Mouse (Mus musculus): ENCODE data around the gene Atg4a. TPM values are rescaled to one million over a fixed set of nuclear protein-coding genes. Genes with fewer than 3 reads are reported as not detected.

The Atg4a gene
- total RNA-seq, 1 experiment = 6.5 TPM

- Histone ChIP-seq H3K9me3 (ENCODE audit: control insufficient read depth, insufficient read depth, low read depth, low read length) (no peaks in the 10 kb centered on the region), H3K27ac (ENCODE audit: insufficient read depth, low read depth, low read length, poor library complexity, severe bottlenecking) (no peak overlapping the region), H3K9ac (ENCODE audit: insufficient read depth, low read depth, low read length, poor library complexity, severe bottlenecking) (no peak overlapping the region), H3K4me1 (ENCODE audit: control insufficient read depth in 2 of 2, insufficient read depth in 2 of 2, low read length in 2 of 2, poor library complexity in 1 of 2) (no peaks in the 10 kb centered on the region), H3K4me3 (ENCODE audit: insufficient read depth in 1 of 2, low read depth in 1 of 2, low read length in 2 of 2, poor library complexity in 1 of 2, severe bottlenecking in 1 of 2) (no peak overlapping the region), H3K36me3 (ENCODE audit: control insufficient read depth, insufficient read depth, low read length, poor library complexity, severe bottlenecking) (no peaks in the 10 kb centered on the region)
- no peak for TF ChIP-seq HCFC1 (IDR thresholded peaks at IDR 0.05; ENCODE audit: borderline replicate concordance, insufficient read depth, low read length)
- TF ChIP-seq CHD2 (IDR thresholded peaks at IDR 0.05; ENCODE audit: low read depth, low read length) = no peak
- no peak for TF ChIP-seq ZNF384 (IDR thresholded peaks at IDR 0.05; ENCODE audit: low read depth, low read length)
- TF ChIP-seq MAFK (IDR thresholded peaks at IDR 0.05; ENCODE audit: insufficient read depth, low read depth, low read length) = no peak
- TF ChIP-seq ZC3H11A (IDR thresholded peaks at IDR 0.05; ENCODE audit: borderline replicate concordance, low read depth, low read length) = no peak
- in situ Hi-C loops (cut with MboI; ENCODE audit: low sequenced_read_pairs in 2 of 2, unreplicated experiment in 2 of 2) = no loop called here
- DNase-seq (ENCODE audit: low read depth, low spot score) = no peak
These were observed 23.4 kb upstream of the Atg4a start for GRCm38 (mm10) chrX:140933263-140933662.

DNA sequence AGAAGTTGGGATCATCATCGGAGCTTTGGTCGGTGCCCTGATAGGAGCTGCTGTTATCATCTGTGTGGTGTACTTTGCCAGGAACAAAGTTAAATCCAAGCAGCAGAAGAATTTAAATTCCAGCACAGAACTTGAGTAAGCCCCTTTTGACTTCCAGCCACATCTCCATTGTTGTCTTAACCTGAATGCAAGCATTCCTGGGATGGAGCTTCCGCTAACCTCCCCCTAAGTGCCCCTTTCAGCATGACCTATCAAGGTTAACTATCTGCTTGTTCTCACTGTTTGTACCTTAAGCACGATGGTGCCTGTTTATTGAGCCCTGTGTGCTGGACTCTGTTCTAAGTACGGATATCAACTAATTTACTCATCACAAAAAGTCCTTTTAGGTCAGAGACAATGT, 20.4 kb upstream of the Atg4a start:
- no peak for DNase-seq (ENCODE audit: low read depth, low spot score)

GRCm38 (mm10) chrX:140953618-140954017, 3.1 kb upstream of the Atg4a start:
- Histone ChIP-seq H3K9ac (ENCODE audit: insufficient read depth, low read depth, low read length, poor library complexity, severe bottlenecking) (no peak overlapping the region), H3K36me3 (ENCODE audit: control insufficient read depth, insufficient read depth, low read length, poor library complexity, severe bottlenecking) (no peaks in the 10 kb centered on the region), H3K9me3 (ENCODE audit: control insufficient read depth, insufficient read depth, low read depth, low read length) (no peaks in the 10 kb centered on the region), H3K27ac (ENCODE audit: insufficient read depth, low read depth, low read length, poor library complexity, severe bottlenecking) (no peak overlapping the region), H3K4me1 (ENCODE audit: control insufficient read depth in 2 of 2, insufficient read depth in 2 of 2, low read length in 2 of 2, poor library complexity in 1 of 2) (no peaks in the 10 kb centered on the region; a peak in 1 of 4 replicates), H3K4me3 (ENCODE audit: insufficient read depth in 1 of 2, low read depth in 1 of 2, low read length in 2 of 2, poor library complexity in 1 of 2, severe bottlenecking in 1 of 2) (no peak overlapping the region)
- TF ChIP-seq ZNF384 (IDR thresholded peaks at IDR 0.05; ENCODE audit: low read depth, low read length) = no peak
- in situ Hi-C loops (cut with MboI; ENCODE audit: low sequenced_read_pairs in 2 of 2, unreplicated experiment in 2 of 2) = no loop called here
- no peak for DNase-seq (ENCODE audit: low read depth, low spot score)

More for the DNA sequence above, 20.4 kb upstream of the Atg4a start:
- no peaks in the 10 kb centered on the region for H3K4me1 ChIP-seq (ENCODE audit: control insufficient read depth in 2 of 2, insufficient read depth in 2 of 2, low read length in 2 of 2, poor library complexity in 1 of 2)
- no peak overlapping the region for H3K4me3 ChIP-seq (ENCODE audit: insufficient read depth in 1 of 2, low read depth in 1 of 2, low read length in 2 of 2, poor library complexity in 1 of 2, severe bottlenecking in 1 of 2)
- TF ChIP-seq HCFC1 (IDR thresholded peaks at IDR 0.05; ENCODE audit: borderline replicate concordance, insufficient read depth, low read length) (no peak), MAFK (IDR thresholded peaks at IDR 0.05; ENCODE audit: insufficient read depth, low read depth, low read length) (no peak)
- H3K9ac ChIP-seq (ENCODE audit: insufficient read depth, low read depth, low read length, poor library complexity, severe bottlenecking) = no peak overlapping the region
- no peaks in the 10 kb centered on the region for H3K36me3 ChIP-seq (ENCODE audit: control insufficient read depth, insufficient read depth, low read length, poor library complexity, severe bottlenecking)
- no peak overlapping the region for H3K27ac ChIP-seq (ENCODE audit: insufficient read depth, low read depth, low read length, poor library complexity, severe bottlenecking)
- in situ Hi-C loops (cut with MboI; ENCODE audit: low sequenced_read_pairs in 2 of 2, unreplicated experiment in 2 of 2) = no loop called here
- H3K9me3 ChIP-seq (ENCODE audit: control insufficient read depth, insufficient read depth, low read depth, low read length) = no peaks in the 10 kb centered on the region

- Histone ChIP-seq H3K36me3 (ENCODE audit: control insufficient read depth, insufficient read depth, low read length, poor library complexity, severe bottlenecking) (no peaks in the 10 kb centered on the region), H3K4me1 (ENCODE audit: control insufficient read depth in 2 of 2, insufficient read depth in 2 of 2, low read length in 2 of 2, poor library complexity in 1 of 2) (no peaks in the 10 kb centered on the region; a peak in 1 of 4 replicates), H3K4me3 (ENCODE audit: insufficient read depth in 1 of 2, low read depth in 1 of 2, low read length in 2 of 2, poor library complexity in 1 of 2, severe bottlenecking in 1 of 2) (peak overlapping the region; percentile 70 to 77), H3K9ac (ENCODE audit: insufficient read depth, low read depth, low read length, poor library complexity, severe bottlenecking) (no peak overlapping the region), H3K27ac (ENCODE audit: insufficient read depth, low read depth, low read length, poor library complexity, severe bottlenecking) (no peak overlapping the region), H3K9me3 (ENCODE audit: control insufficient read depth, insufficient read depth, low read depth, low read length) (no peaks in the 10 kb centered on the region)
- in situ Hi-C loops (cut with MboI; ENCODE audit: low sequenced_read_pairs in 2 of 2, unreplicated experiment in 2 of 2) = no loop called here
- TF ChIP-seq ZC3H11A (IDR thresholded peaks at IDR 0.05; ENCODE audit: borderline replicate concordance, low read depth, low read length) = no peak
- no peak for TF ChIP-seq ZNF384 (IDR thresholded peaks at IDR 0.05; ENCODE audit: low read depth, low read length)
- TF ChIP-seq CHD2 (IDR thresholded peaks at IDR 0.05; ENCODE audit: low read depth, low read length) = no peak
- TF ChIP-seq HCFC1 (IDR thresholded peaks at IDR 0.05; ENCODE audit: borderline replicate concordance, insufficient read depth, low read length) = no peak
- TF ChIP-seq MAFK (IDR thresholded peaks at IDR 0.05; ENCODE audit: insufficient read depth, low read depth, low read length) = no peak
- no peak for DNase-seq (ENCODE audit: low read depth, low spot score)
These were observed 252 bp downstream of the Atg4a start for GRCm38 (mm10) chrX:140956959-140957358.

DNA sequence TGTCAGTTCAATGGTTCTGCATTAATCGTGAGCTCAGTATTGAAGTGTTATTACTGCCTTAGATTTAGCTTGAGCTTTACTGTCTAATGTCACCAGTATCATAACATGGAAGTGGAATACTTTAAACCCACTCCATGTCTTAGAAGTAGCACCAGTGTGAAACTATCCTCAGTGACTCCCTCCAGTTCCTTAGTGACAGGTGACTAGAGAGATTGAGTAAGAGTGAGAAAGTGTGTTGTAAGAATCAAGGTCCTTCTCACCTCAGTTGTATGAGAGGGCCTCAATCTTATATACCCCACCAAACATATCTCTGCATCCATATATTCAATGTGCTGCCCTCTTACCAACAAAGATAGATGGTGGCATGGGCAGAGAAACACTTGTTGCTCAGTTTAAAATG, 22.2 kb downstream of the Atg4a start:
- no peak for TF ChIP-seq MAFK (IDR thresholded peaks at IDR 0.05; ENCODE audit: insufficient read depth, low read depth, low read length)
- no peak for TF ChIP-seq CHD2 (IDR thresholded peaks at IDR 0.05; ENCODE audit: low read depth, low read length)
- TF ChIP-seq ZNF384 (IDR thresholded peaks at IDR 0.05; ENCODE audit: low read depth, low read length) = no peak
- no peak for TF ChIP-seq ZC3H11A (IDR thresholded peaks at IDR 0.05; ENCODE audit: borderline replicate concordance, low read depth, low read length)
- TF ChIP-seq HCFC1 (IDR thresholded peaks at IDR 0.05; ENCODE audit: borderline replicate concordance, insufficient read depth, low read length) = no peak
- no peak for DNase-seq (ENCODE audit: low read depth, low spot score)
- Histone ChIP-seq H3K4me3 (ENCODE audit: insufficient read depth in 1 of 2, low read depth in 1 of 2, low read length in 2 of 2, poor library complexity in 1 of 2, severe bottlenecking in 1 of 2) (no peak overlapping the region), H3K4me1 (ENCODE audit: control insufficient read depth in 2 of 2, insufficient read depth in 2 of 2, low read length in 2 of 2, poor library complexity in 1 of 2) (no peaks in the 10 kb centered on the region), H3K9me3 (ENCODE audit: control insufficient read depth, insufficient read depth, low read depth, low read length) (no peaks in the 10 kb centered on the region), H3K36me3 (ENCODE audit: control insufficient read depth, insufficient read depth, low read length, poor library complexity, severe bottlenecking) (no peaks in the 10 kb centered on the region), H3K27ac (ENCODE audit: insufficient read depth, low read depth, low read length, poor library complexity, severe bottlenecking) (no peak overlapping the region), H3K9ac (ENCODE audit: insufficient read depth, low read depth, low read length, poor library complexity, severe bottlenecking) (no peak overlapping the region)
- in situ Hi-C loops (cut with MboI; ENCODE audit: low sequenced_read_pairs in 2 of 2, unreplicated experiment in 2 of 2) = no loop called here
